Mouse (Mus musculus): ENCODE results near the gene Tmem190.

DNA sequence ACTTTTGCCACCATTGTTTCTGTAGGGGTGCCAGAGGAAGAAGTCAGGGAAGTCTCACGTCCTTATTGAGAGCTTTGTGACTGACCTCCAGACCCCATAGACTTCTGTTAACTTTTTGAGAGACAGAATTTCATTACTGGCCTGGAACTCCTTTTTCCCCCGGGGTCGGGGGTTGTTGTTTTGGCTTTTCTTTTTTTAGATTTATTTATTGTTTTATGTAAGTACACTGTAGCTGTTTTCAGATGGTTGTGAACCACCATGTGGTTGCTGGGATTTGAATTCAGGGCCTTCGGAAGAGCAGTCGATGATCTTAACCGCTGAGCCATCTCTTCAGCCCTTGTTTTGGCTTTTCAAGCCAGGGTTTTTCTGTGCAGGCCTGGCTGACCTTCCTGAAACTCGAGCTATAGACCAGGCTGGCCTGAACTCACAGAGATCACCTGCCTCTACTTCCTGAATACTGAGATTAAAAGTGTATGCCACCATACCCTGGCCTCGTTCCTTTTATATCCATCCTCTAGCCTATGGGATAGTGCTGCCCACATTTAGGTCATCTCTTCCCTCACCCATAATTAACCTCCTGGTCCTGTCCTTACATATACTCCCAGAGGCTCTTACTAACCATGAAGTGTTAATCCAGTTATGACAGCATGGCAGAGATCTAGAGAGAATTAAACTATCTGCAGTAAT, 30.5 kb downstream of the Tmem190 start:
- TF ChIP-seq CTCF (IDR thresholded peaks at IDR 0.05; ENCODE audit: borderline replicate concordance, insufficient read depth, low read length), result no peak
- TF ChIP-seq POLR2A (IDR thresholded peaks at IDR 0.05; ENCODE audit: low read depth, low read length), result no peak
